Mouse (Mus musculus): ENCODE results near the gene Cftr. TPM values are rescaled to one million over a fixed set of nuclear protein-coding genes. Genes with fewer than 3 reads are reported as not detected.

Cftr gene
- total RNA-seq, 2 experiments from 2014 or later: 0.15 TPM

- DNase-seq (ENCODE audit: low spot score in 2 of 2): no peak
Observed at GRCm38 (mm10) chr6:18314365-18314943, 144.0 kb downstream of the Cftr start.

DNA sequence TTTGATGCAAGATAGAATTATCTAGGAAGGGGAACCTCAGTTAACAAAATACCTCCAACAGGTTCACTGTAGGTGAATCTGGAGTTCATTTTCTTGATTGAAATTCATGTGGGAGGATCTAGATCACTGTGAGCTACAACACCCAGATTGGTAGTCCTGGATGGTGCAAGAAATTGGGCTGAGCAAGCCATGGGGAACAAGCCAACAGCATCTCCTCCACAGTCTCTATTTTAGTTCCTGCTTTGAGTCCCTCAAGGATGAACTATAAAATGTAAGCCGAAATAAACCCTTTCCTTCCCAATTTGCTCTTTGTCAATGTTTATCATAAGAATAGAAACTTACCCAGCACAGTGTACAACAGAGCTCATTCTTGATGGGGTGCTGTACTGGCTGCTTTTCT is 152.5 kb downstream of the Cftr start:
- DNase-seq (ENCODE audit: low spot score in 2 of 2): no peak

- DNase-seq (ENCODE audit: low spot score in 2 of 2): no peak
Observed at GRCm38 (mm10) chr6:18335393-18335792, 164.9 kb downstream of the Cftr start.

DNA sequence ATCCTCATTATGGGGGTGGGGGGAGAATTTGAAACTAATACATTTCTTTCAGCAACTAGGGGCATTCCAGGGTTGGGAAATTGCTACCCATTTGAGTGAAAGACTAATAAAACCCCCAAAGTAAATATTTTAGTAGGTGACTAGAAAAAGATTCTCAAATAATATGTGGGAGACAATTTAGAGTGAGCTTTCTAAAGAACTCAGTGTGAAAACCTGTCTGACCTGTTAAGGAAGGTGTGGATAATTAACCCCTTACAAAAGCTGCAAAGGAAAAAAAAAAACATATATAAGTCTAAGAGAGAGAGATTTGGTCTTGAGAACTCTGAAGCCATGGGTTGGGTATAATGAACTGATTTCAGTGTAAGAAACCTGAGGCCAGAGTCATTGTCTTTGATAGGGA is 167.8 kb downstream of the Cftr start:
- no peak for DNase-seq (ENCODE audit: low spot score in 2 of 2)

- no peak for DNase-seq (ENCODE audit: low spot score in 2 of 2)
Observed at GRCm38 (mm10) chr6:18344272-18344671, 173.8 kb downstream of the Cftr start.

DNA sequence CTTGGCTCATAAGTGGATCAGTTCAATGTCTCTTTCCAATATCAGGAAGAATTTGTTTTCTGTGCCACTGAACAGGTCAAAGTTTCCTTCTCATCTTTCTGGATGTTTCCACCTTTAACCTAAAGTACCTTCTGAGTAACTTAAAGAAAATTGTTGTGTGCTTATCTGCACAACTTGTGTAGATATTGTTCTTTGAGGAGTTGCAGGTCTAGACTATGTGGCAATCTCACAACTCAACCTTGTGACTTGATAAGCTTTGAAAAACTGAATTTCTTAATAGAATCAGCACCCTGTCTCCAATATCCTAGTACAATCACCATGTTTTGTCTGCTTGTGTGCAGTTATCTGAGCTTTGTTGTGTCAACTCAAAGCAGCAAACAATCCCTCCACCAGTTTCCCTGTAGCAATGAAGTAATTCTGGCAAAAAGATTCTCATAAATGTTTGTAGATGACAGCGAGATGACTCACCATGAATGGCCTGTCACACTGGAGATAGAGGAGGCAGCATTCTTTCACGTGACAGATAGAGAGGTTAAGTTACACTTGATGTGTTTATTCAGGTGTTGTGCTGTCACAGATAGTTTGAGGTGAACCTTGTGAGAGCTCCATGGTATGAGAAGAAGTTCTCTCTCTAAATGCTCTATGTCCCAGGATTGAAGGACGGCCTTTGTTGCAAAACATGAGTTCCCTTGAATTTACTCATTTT is 178.8 kb downstream of the Cftr start:
- DNase-seq (ENCODE audit: low spot score in 2 of 2): no peak

GRCm38 (mm10) chr6:18360154-18360553 is 189.7 kb downstream of the Cftr start:
- no peak for DNase-seq (ENCODE audit: low spot score in 2 of 2)

DNA sequence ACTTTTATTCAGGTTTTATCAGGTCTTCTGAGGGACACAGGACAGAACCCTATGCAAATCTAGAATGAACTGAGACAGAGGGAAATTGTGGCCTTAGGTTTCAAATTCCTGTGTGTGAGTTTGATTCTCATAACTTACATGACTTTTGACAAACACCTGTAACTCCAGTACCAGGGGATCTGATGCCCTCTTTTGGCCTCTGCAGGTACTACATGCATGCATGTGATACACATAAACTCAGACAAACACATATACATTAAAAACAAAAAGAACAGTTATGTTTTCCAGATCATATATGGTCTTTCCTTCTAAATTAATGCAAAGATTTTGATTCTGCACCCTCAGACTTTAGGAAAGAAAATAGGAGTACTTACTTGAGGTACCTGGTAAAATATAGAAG is 190.5 kb downstream of the Cftr start:
- no peak for DNase-seq (ENCODE audit: low spot score in 2 of 2)

DNA sequence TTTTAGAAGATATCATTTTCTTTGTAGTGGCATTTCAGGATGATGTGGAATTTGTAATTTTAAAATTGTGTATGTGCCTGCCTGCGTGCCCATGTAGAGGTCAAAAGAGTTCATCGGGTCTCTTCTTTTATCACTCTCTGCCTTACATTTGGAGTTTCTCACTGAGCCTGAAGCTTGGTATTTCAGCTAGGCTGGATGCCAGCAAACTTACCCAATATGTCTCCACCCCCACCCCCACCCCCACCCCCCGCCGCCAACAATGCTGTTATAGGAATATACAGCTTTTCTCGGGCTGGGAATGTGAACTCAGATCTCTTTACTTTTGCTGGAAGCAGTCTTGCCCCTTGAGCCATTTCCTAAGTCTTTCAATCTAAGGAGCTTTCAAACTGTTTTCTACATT is 191.7 kb downstream of the Cftr start:
- no peak for DNase-seq (ENCODE audit: low spot score in 2 of 2)

DNA sequence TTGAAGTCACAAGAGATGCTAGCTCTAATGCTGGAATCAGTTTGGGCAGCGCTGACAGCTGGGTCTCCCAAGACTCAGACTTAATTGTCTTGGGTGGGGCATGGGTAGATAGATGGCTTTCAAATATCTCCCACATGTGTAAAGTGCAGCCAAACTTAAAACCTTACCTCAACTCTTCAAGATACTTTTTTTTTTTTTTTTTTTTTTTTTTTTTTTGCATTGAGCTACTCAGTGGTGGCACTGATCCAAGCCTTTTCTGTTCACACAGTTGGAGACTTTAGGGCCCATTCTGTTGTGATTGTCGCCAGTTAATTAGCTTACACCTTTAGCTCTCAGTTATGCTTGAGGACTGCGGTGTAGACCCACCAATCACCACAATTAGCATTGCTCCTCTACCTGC is 198.6 kb downstream of the Cftr start:
- DNase-seq (ENCODE audit: low spot score in 2 of 2): no peak

GRCm38 (mm10) chr6:18369723-18370122 is 199.2 kb downstream of the Cftr start:
- no peak for DNase-seq (ENCODE audit: low spot score in 2 of 2)

Other genes starting within 250 kb of the Cftr start
- gene Wnt2, start 140.1 kb upstream of the Cftr start, total RNA-seq (2021): 1 to 10 TPM; 5.9 to 7.2 TPM
- not detected for gene Asz1, start 61.6 kb upstream of the Cftr start, total RNA-seq (2021)